Mouse (Mus musculus) spleen, adult 2 months (tissue): ENCODE data around the gene Tgoln1. TPM values are rescaled to one million over a fixed set of nuclear protein-coding genes. Genes with fewer than 3 reads are reported as not detected.
A peak's percentile ranks its signal among the peaks of the same experiment; 100 is the strongest.

ENCODE experiments used
- DNase-seq, 2 experiments: peaks; one replicate each; pipeline versions ENCODE4 v3.0.0 to v3.0.0-alpha.2; 2012 to 2021; ENCODE audit warnings: low spot score in 2 of 2, low read depth in 1 of 2
- H3K27ac ChIP-seq: fragments of 200-500 bp; 2 replicates; pipeline ENCODE4 v1.5.1; 2012; ENCODE audit warnings: low read length, inconsistent platforms; ENCODE audit not compliant: insufficient read depth
- H3K27me3 ChIP-seq: fragments of 200-500 bp; 2 replicates; pipeline ENCODE4 v1.6.1; 2012; ENCODE audit warnings: mild to moderate bottlenecking, moderate library complexity, low read length, inconsistent platforms; ENCODE audit not compliant: control insufficient read depth, insufficient read depth
- H3K36me3 ChIP-seq: fragments of 200-500 bp; 2 replicates; pipeline ENCODE4 v1.6.1; 2012; ENCODE audit warnings: mild to moderate bottlenecking, low read length, inconsistent platforms; ENCODE audit not compliant: control insufficient read depth, insufficient read depth
- H3K4me1 ChIP-seq: fragments of 200-500 bp; 2 replicates; pipeline ENCODE4 v1.6.1; 2011; ENCODE audit warnings: inconsistent platforms; ENCODE audit not compliant: control insufficient read depth, insufficient read depth, insufficient read length
- H3K4me3 ChIP-seq: fragments of 200-500 bp; 2 replicates; pipeline ENCODE4 v1.5.1; 2011; ENCODE audit warnings: mild to moderate bottlenecking, inconsistent platforms; ENCODE audit not compliant: insufficient read depth, insufficient read length; ENCODE audit errors: extremely low read depth
- CTCF ChIP-seq: fragments of 200-500 bp; IDR thresholded peaks from 2 replicates; pipeline ENCODE4 v1.5.1; 2011; ENCODE audit warnings: mild to moderate bottlenecking, inconsistent platforms; ENCODE audit not compliant: insufficient read depth, insufficient read length, insufficient replicate concordance; ENCODE audit errors: extremely low read depth
- POLR2A ChIP-seq: fragments of 200-500 bp; IDR thresholded peaks from 2 replicates; pipeline ENCODE4 v1.6.1; 2011; ENCODE audit warnings: low read depth, low read length, inconsistent platforms
- WGBS: fragments of 180-500 bp; shearing (Covaris S2); methylation state at CpG from one replicate; pipeline ENCODE4 v1.1.7; 2018; 5-methylcytosine and 5-hydroxymethylcytosine counted together
- polyA plus RNA-seq: library from polyadenylated mRNA; depleted of rRNA; stranded (reverse); fragments of >200 nt; gene quantifications from 2 replicates; pipeline ENCODE4 v1.2.3, GENCODE M21; 2012

The Tgoln1 gene
- polyA plus RNA-seq, 1 experiment = 14.9 TPM

- H3K36me3 ChIP-seq = peaks cover 2% of the 10 kb centered on the region; the same call in 1 of the 2 replicates
- H3K27ac ChIP-seq = no peak overlapping the region
- H3K4me3 ChIP-seq = no peak overlapping the region
- DNase-seq = no peak
- no peaks in the 10 kb centered on the region for H3K27me3 ChIP-seq
- WGBS = 33% methylated on average over 12 of the region's 12 CpGs
- no peak for TF ChIP-seq CTCF
- TF ChIP-seq POLR2A = no peak
- peaks cover 7% of the 10 kb centered on the region; the same call in 1 of the 2 replicates for H3K4me1 ChIP-seq
These were observed 3.1 kb upstream of the Tgoln1 start for GRCm38 (mm10) chr6:72619734-72620532.

GRCm38 (mm10) chr6:72615561-72616375, 1.0 kb downstream of the Tgoln1 start:
- peaks cover 19% of the 10 kb centered on the region for H3K36me3 ChIP-seq
- WGBS = 12% methylated on average over 25 of the region's 25 CpGs
- no peak for DNase-seq
- peak overlapping the region; percentile 70 for H3K27ac ChIP-seq
- H3K4me1 ChIP-seq = peaks cover 9% of the 10 kb centered on the region; the same call in 1 of the 2 replicates
- no peaks in the 10 kb centered on the region for H3K27me3 ChIP-seq
- peak overlapping the region; percentile 81 for H3K4me3 ChIP-seq
- no peak for TF ChIP-seq POLR2A
- no peak for TF ChIP-seq CTCF

- H3K4me1 ChIP-seq = peaks cover 9% of the 10 kb centered on the region; the same call in 1 of the 2 replicates
- TF ChIP-seq POLR2A = no peak
- TF ChIP-seq CTCF = no peak
- H3K4me3 ChIP-seq = peak overlapping the region; percentile 81
- 31% methylated on average over 2 of the region's 2 CpGs for WGBS
- H3K36me3 ChIP-seq = peaks cover 25% of the 10 kb centered on the region
- DNase-seq = no peak
- H3K27ac ChIP-seq = no peak overlapping the region
- no peaks in the 10 kb centered on the region for H3K27me3 ChIP-seq
These were observed 1.6 kb downstream of the Tgoln1 start for GRCm38 (mm10) chr6:72615151-72615550.

GRCm38 (mm10) chr6:72610261-72610660, 6.5 kb downstream of the Tgoln1 start:
- TF ChIP-seq POLR2A (no peak), CTCF (no peak)
- Histone ChIP-seq H3K36me3 (peaks cover 50% of the 10 kb centered on the region), H3K27me3 (no peaks in the 10 kb centered on the region), H3K4me1 (0 out of 2 replicates have a peak, but pooled peaks cover 2% of the 10 kb centered on the region), H3K27ac (no peak overlapping the region), H3K4me3 (no peak overlapping the region)
- DNase-seq = no peak
- 90% methylated on average over 4 of the region's 4 CpGs for WGBS

GRCm38 (mm10) chr6:72608662-72609184, 8.1 kb downstream of the Tgoln1 start:
- H3K27ac ChIP-seq = no peak overlapping the region
- peaks cover 47% of the 10 kb centered on the region for H3K36me3 ChIP-seq
- no peaks in the 10 kb centered on the region for H3K27me3 ChIP-seq
- H3K4me1 ChIP-seq = no peaks in the 10 kb centered on the region
- no peak overlapping the region for H3K4me3 ChIP-seq
- no peak for DNase-seq
- WGBS = 88% methylated on average over 4 of the region's 4 CpGs
- no peak for TF ChIP-seq POLR2A
- TF ChIP-seq CTCF = no peak

- WGBS = 90% methylated on average over 5 of the region's 5 CpGs
- no peaks in the 10 kb centered on the region for H3K27me3 ChIP-seq
- TF ChIP-seq POLR2A (no peak), CTCF (no peak)
- DNase-seq = no peak
- H3K27ac ChIP-seq = no peak overlapping the region
- H3K4me3 ChIP-seq = no peak overlapping the region
- no peaks in the 10 kb centered on the region for H3K4me1 ChIP-seq
- H3K36me3 ChIP-seq = peaks cover 41% of the 10 kb centered on the region
These were observed 9.1 kb downstream of the Tgoln1 start for GRCm38 (mm10) chr6:72607676-72608075.
